Mouse (Mus musculus): ENCODE results near the gene Pnldc1. TPM values are rescaled to one million over a fixed set of nuclear protein-coding genes. Genes with fewer than 3 reads are reported as not detected.

Gene Pnldc1
- total RNA-seq, 1 experiment = 18.7 TPM

DNA sequence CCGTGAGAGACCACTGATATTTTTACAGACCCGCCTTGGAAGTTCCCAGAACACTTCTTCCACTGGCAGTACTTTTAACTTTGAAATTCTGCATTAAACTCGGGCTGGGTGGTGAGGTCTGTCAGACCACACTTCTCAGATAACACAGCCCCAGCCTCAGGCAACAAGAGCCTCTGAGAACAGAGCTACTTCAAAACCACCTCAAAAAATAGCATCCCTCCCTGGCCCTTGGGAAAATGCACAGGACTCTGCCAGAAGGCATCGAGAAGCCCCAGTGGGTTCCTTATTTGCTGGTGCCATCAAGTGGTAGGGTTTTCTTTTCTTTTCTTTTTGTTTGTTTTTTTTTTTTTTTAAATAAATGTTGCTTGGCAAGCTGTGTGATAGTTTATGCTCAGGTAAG lies 41.4 kb downstream of the Pnldc1 start:
- TF ChIP-seq ZNF384 (IDR thresholded peaks at IDR 0.05; ENCODE audit: low read depth, low read length) (no peak), HCFC1 (IDR thresholded peaks at IDR 0.05; ENCODE audit: borderline replicate concordance, insufficient read depth, low read length) (no peak), CHD2 (IDR thresholded peaks at IDR 0.05; ENCODE audit: low read depth, low read length) (no peak), MAFK (IDR thresholded peaks at IDR 0.05; ENCODE audit: insufficient read depth, low read depth, low read length) (no peak), ZC3H11A (IDR thresholded peaks at IDR 0.05; ENCODE audit: borderline replicate concordance, low read depth, low read length) (no peak)
- in situ Hi-C loops (cut with MboI; ENCODE audit: low sequenced_read_pairs in 2 of 2, unreplicated experiment in 2 of 2) = no loop called here
- no peak overlapping the region for H3K9ac ChIP-seq (ENCODE audit: insufficient read depth, low read depth, low read length, poor library complexity, severe bottlenecking)
- H3K4me3 ChIP-seq (ENCODE audit: insufficient read depth in 1 of 2, low read depth in 1 of 2, low read length in 2 of 2, poor library complexity in 1 of 2, severe bottlenecking in 1 of 2) = no peak overlapping the region
- no peak overlapping the region for H3K27ac ChIP-seq (ENCODE audit: insufficient read depth, low read depth, low read length, poor library complexity, severe bottlenecking)
- no peak for DNase-seq (ENCODE audit: low read depth, low spot score)
- no peaks in the 10 kb centered on the region for H3K36me3 ChIP-seq (ENCODE audit: control insufficient read depth, insufficient read depth, low read length, poor library complexity, severe bottlenecking)
- no peaks in the 10 kb centered on the region for H3K9me3 ChIP-seq (ENCODE audit: control insufficient read depth, insufficient read depth, low read depth, low read length)
- H3K4me1 ChIP-seq (ENCODE audit: control insufficient read depth in 2 of 2, insufficient read depth in 2 of 2, low read length in 2 of 2, poor library complexity in 1 of 2) = no peaks in the 10 kb centered on the region; a peak in 2 of 4 replicates

GRCm38 (mm10) chr17:12868043-12868442 lies 42.0 kb downstream of the Pnldc1 start, which contains the start of gene Mas1:
Mas1 (minus strand) TSS chr17:12868143.
- no peak within 1 kb of the TSS for H3K9ac ChIP-seq (ENCODE audit: insufficient read depth, low read depth, low read length, poor library complexity, severe bottlenecking)

DNA sequence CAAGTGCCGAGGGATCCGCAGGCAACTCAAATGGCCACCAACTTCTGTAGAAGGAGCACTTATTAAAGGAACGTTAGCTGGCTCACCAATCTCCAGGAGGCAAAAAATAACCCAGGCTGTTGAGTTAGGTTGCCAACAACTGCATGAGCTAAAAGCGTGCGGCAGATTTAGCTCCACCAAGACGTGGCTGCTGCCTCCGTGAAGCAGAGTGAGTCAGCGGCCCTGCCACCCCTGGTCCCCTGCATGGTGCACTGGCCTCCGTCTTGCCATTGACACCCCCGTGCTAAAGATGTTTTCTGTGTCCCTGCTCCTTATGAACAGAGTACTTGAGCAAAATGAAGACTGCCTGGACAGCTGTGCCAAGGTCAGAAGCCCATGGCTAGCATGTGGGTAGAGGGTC lies 43.2 kb downstream of the Pnldc1 start:
- Histone ChIP-seq H3K36me3 (ENCODE audit: control insufficient read depth, insufficient read depth, low read length, poor library complexity, severe bottlenecking) (no peaks in the 10 kb centered on the region), H3K4me3 (ENCODE audit: insufficient read depth in 1 of 2, low read depth in 1 of 2, low read length in 2 of 2, poor library complexity in 1 of 2, severe bottlenecking in 1 of 2) (no peak overlapping the region), H3K9ac (ENCODE audit: insufficient read depth, low read depth, low read length, poor library complexity, severe bottlenecking) (no peak overlapping the region), H3K9me3 (ENCODE audit: control insufficient read depth, insufficient read depth, low read depth, low read length) (no peaks in the 10 kb centered on the region), H3K4me1 (ENCODE audit: control insufficient read depth in 2 of 2, insufficient read depth in 2 of 2, low read length in 2 of 2, poor library complexity in 1 of 2) (no peaks in the 10 kb centered on the region; a peak in 2 of 4 replicates), H3K27ac (ENCODE audit: insufficient read depth, low read depth, low read length, poor library complexity, severe bottlenecking) (no peak overlapping the region)
- TF ChIP-seq HCFC1 (IDR thresholded peaks at IDR 0.05; ENCODE audit: borderline replicate concordance, insufficient read depth, low read length) (no peak), CHD2 (IDR thresholded peaks at IDR 0.05; ENCODE audit: low read depth, low read length) (no peak), ZC3H11A (IDR thresholded peaks at IDR 0.05; ENCODE audit: borderline replicate concordance, low read depth, low read length) (no peak), ZNF384 (IDR thresholded peaks at IDR 0.05; ENCODE audit: low read depth, low read length) (no peak), MAFK (IDR thresholded peaks at IDR 0.05; ENCODE audit: insufficient read depth, low read depth, low read length) (no peak)
- no peak for DNase-seq (ENCODE audit: low read depth, low spot score)
- in situ Hi-C loops (cut with MboI; ENCODE audit: low sequenced_read_pairs in 2 of 2, unreplicated experiment in 2 of 2) = no loop called here

More at GRCm38 (mm10) chr17:12868043-12868442, 42.0 kb downstream of the Pnldc1 start, which contains the start of gene Mas1:
- no peak for DNase-seq (ENCODE audit: low read depth, low spot score)
- H3K4me3 ChIP-seq (ENCODE audit: insufficient read depth in 1 of 2, low read depth in 1 of 2, low read length in 2 of 2, poor library complexity in 1 of 2, severe bottlenecking in 1 of 2) = no peak within 1 kb of the TSS
- H3K36me3 ChIP-seq (ENCODE audit: control insufficient read depth, insufficient read depth, low read length, poor library complexity, severe bottlenecking) = no peaks in the 10 kb centered on the region
- H3K4me1 ChIP-seq (ENCODE audit: control insufficient read depth in 2 of 2, insufficient read depth in 2 of 2, low read length in 2 of 2, poor library complexity in 1 of 2) = no peaks in the 10 kb centered on the region; a peak in 2 of 4 replicates
- TF ChIP-seq ZNF384 (IDR thresholded peaks at IDR 0.05; ENCODE audit: low read depth, low read length) = no peak
- no peak for TF ChIP-seq CHD2 (IDR thresholded peaks at IDR 0.05; ENCODE audit: low read depth, low read length)
- no peak for TF ChIP-seq MAFK (IDR thresholded peaks at IDR 0.05; ENCODE audit: insufficient read depth, low read depth, low read length)
- no peak for TF ChIP-seq ZC3H11A (IDR thresholded peaks at IDR 0.05; ENCODE audit: borderline replicate concordance, low read depth, low read length)
- TF ChIP-seq HCFC1 (IDR thresholded peaks at IDR 0.05; ENCODE audit: borderline replicate concordance, insufficient read depth, low read length) = no peak
- H3K27ac ChIP-seq (ENCODE audit: insufficient read depth, low read depth, low read length, poor library complexity, severe bottlenecking) = no peak within 1 kb of the TSS
- H3K9me3 ChIP-seq (ENCODE audit: control insufficient read depth, insufficient read depth, low read depth, low read length) = no peaks in the 10 kb centered on the region
- in situ Hi-C loops (cut with MboI; ENCODE audit: low sequenced_read_pairs in 2 of 2, unreplicated experiment in 2 of 2) = no loop called here

DNA sequence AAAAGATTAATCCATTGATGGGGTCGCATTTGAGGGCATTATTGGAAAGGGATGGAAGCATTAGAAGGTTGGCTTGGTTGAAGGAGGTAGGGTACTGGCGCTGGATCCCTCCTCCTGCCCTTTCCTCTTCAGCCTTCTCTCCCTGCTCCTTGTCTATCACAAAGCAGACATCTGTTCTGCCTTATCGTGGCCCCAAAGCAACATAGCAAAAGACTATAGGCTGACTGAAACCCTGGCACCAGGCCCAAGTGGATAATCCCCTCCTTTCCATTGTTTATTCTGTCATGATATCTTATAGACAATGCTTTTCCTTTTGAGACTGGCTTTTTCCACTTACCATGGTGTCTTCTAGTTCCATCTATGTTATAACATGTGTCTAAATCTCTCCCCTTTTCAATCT lies 44.6 kb downstream of the Pnldc1 start:
- no peak for TF ChIP-seq CHD2 (IDR thresholded peaks at IDR 0.05; ENCODE audit: low read depth, low read length)
- TF ChIP-seq ZNF384 (IDR thresholded peaks at IDR 0.05; ENCODE audit: low read depth, low read length) = no peak
- no peak for TF ChIP-seq HCFC1 (IDR thresholded peaks at IDR 0.05; ENCODE audit: borderline replicate concordance, insufficient read depth, low read length)
- TF ChIP-seq ZC3H11A (IDR thresholded peaks at IDR 0.05; ENCODE audit: borderline replicate concordance, low read depth, low read length) = no peak
- Histone ChIP-seq H3K9ac (ENCODE audit: insufficient read depth, low read depth, low read length, poor library complexity, severe bottlenecking) (no peak overlapping the region), H3K36me3 (ENCODE audit: control insufficient read depth, insufficient read depth, low read length, poor library complexity, severe bottlenecking) (no peaks in the 10 kb centered on the region), H3K4me3 (ENCODE audit: insufficient read depth in 1 of 2, low read depth in 1 of 2, low read length in 2 of 2, poor library complexity in 1 of 2, severe bottlenecking in 1 of 2) (no peak overlapping the region), H3K4me1 (ENCODE audit: control insufficient read depth in 2 of 2, insufficient read depth in 2 of 2, low read length in 2 of 2, poor library complexity in 1 of 2) (no peaks in the 10 kb centered on the region; a peak in 2 of 4 replicates), H3K9me3 (ENCODE audit: control insufficient read depth, insufficient read depth, low read depth, low read length) (no peaks in the 10 kb centered on the region), H3K27ac (ENCODE audit: insufficient read depth, low read depth, low read length, poor library complexity, severe bottlenecking) (no peak overlapping the region)
- in situ Hi-C loops (cut with MboI; ENCODE audit: low sequenced_read_pairs in 2 of 2, unreplicated experiment in 2 of 2) = no loop called here
- DNase-seq (ENCODE audit: low read depth, low spot score) = no peak

DNA sequence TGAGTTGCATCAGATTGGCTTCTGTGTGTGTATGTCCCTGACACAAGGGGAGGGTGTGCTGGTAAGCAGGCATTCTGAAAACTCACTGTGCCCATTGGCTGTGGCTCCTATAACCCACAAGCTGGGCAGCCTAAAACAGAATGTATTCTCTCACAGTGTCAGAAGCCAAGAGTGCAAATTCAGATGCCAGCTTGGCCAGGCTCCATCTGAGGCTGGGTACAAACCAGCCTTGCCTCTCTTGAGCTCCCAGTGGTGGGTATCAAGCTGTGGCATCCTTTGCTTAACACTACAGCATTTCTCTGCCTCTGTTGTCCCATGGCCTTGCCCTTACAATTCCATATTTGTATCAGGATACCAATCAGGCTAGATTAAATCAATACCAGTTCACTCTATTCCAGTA lies 45.9 kb downstream of the Pnldc1 start:
- no peaks in the 10 kb centered on the region for H3K4me1 ChIP-seq (ENCODE audit: control insufficient read depth in 2 of 2, insufficient read depth in 2 of 2, low read length in 2 of 2, poor library complexity in 1 of 2)
- in situ Hi-C loops (cut with MboI; ENCODE audit: low sequenced_read_pairs in 2 of 2, unreplicated experiment in 2 of 2) = no loop called here
- H3K9ac ChIP-seq (ENCODE audit: insufficient read depth, low read depth, low read length, poor library complexity, severe bottlenecking) = no peak overlapping the region
- no peaks in the 10 kb centered on the region for H3K36me3 ChIP-seq (ENCODE audit: control insufficient read depth, insufficient read depth, low read length, poor library complexity, severe bottlenecking)
- no peak for DNase-seq (ENCODE audit: low read depth, low spot score)
- no peaks in the 10 kb centered on the region for H3K9me3 ChIP-seq (ENCODE audit: control insufficient read depth, insufficient read depth, low read depth, low read length)
- H3K27ac ChIP-seq (ENCODE audit: insufficient read depth, low read depth, low read length, poor library complexity, severe bottlenecking) = no peak overlapping the region
- H3K4me3 ChIP-seq (ENCODE audit: insufficient read depth in 1 of 2, low read depth in 1 of 2, low read length in 2 of 2, poor library complexity in 1 of 2, severe bottlenecking in 1 of 2) = no peak overlapping the region
- TF ChIP-seq HCFC1 (IDR thresholded peaks at IDR 0.05; ENCODE audit: borderline replicate concordance, insufficient read depth, low read length) = no peak
- TF ChIP-seq CHD2 (IDR thresholded peaks at IDR 0.05; ENCODE audit: low read depth, low read length) = no peak
- no peak for TF ChIP-seq ZC3H11A (IDR thresholded peaks at IDR 0.05; ENCODE audit: borderline replicate concordance, low read depth, low read length)
- no peak for TF ChIP-seq ZNF384 (IDR thresholded peaks at IDR 0.05; ENCODE audit: low read depth, low read length)
- no peak for TF ChIP-seq MAFK (IDR thresholded peaks at IDR 0.05; ENCODE audit: insufficient read depth, low read depth, low read length)

All from ES-E14 (cell line).